Mouse (Mus musculus): ENCODE results near the gene Il23a.

GRCm38 (mm10) chr10:128336195-128336594, 37.6 kb upstream of the Il23a start:
- no peak for TF ChIP-seq POLR2A (IDR thresholded peaks at IDR 0.05; ENCODE audit: insufficient read depth, low read depth, low read length)
- TF ChIP-seq CTCF (IDR thresholded peaks at IDR 0.05; ENCODE audit: insufficient read depth, low read depth, low read length): no peak
